ENCODE assay signal across 17 mouse cellular contexts in the genomic region with DNA sequence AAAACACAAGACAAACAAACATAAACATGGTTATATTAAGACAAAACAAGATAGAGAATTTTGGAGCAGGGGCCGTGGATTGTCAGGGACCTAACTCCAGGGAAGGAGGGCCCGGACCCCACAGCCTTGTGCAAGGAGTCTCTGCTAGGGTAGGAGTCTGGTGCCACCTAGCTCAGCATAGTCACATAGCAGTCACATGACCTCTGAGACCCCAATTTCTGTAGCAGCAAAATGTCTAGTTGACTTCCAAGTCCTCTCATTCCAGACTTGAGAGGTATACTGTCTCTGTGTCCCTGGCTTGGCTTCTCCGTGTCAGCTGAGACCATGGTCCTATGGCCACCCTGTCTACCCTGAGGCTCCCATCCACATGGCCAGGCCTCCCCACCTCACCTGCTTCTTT.
A peak's percentile ranks its signal among the peaks of the same experiment; 100 is the strongest.
DNase-seq lines count a peak whose midpoint lies in the region; ATAC-seq and TF ChIP-seq lines count a peak whose summit lies in the region.
"Had no signal": no experiment of that assay in that cellular context is flagged by ENCODE, and none has a peak within 500 bp of the region (broad histone marks: within the 10 kb centered on the region; RNA-seq: fewer than 3 reads in every experiment).

No protein-coding gene starts in this region.

- H3K4me2 ChIP-seq in heart, postnatal 0 days (ENCODE audit: low read depth, low read length) = no peak overlapping the region
- H3K4me2 ChIP-seq in myocyte (ENCODE audit: low read depth) = no peak overlapping the region
- H3K4me2 ChIP-seq: embryonic facial prominence, embryonic 12.5 days; hindbrain, embryonic 12.5 days had no signal

- TF ChIP-seq CTCF in heart, postnatal 0 days (IDR thresholded peaks at IDR 0.05; ENCODE audit: low read depth) = no peak
- TF ChIP-seq CTCF in C2C12 (IDR thresholded peaks at IDR 0.05; ENCODE audit: control insufficient read depth, insufficient read depth, insufficient read length) = no peak
- peak; percentile 43 for TF ChIP-seq CTCF in ES-Bruce4 (IDR thresholded peaks at IDR 0.05; ENCODE audit: low read depth, low read length)

- TF ChIP-seq EP300 in heart, postnatal 0 days (IDR thresholded peaks at IDR 0.05; ENCODE audit: low read depth) = no peak
- no peak for TF ChIP-seq EP300 in ES-Bruce4 (IDR thresholded peaks at IDR 0.05; ENCODE audit: insufficient read depth, low read depth, low read length)

- peak overlapping the region; percentile 83; the same call in 1 of the 2 replicates for H3K27ac ChIP-seq in heart, postnatal 0 days (ENCODE audit: low read depth)
- no peak overlapping the region for H3K27ac ChIP-seq in ES-Bruce4 (ENCODE audit: insufficient read depth, low read length)
- H3K27ac ChIP-seq: embryonic facial prominence, embryonic 12.5 days; hindbrain, embryonic 12.5 days had no signal

- TF ChIP-seq POLR2A in ES-Bruce4 (IDR thresholded peaks at IDR 0.05; ENCODE audit: insufficient read depth, low read length) (no peak), myocyte (IDR thresholded peaks at IDR 0.05; ENCODE audit: insufficient read length, low read depth) (no peak)

- H3K27me3 ChIP-seq in heart, postnatal 0 days (ENCODE audit: control insufficient read depth, insufficient read depth, low read length) = no peaks in the 10 kb centered on the region
- H3K27me3 ChIP-seq in C2C12 (ENCODE audit: control insufficient read depth, insufficient read depth, insufficient read length) (no peaks in the 10 kb centered on the region), ES-Bruce4 (ENCODE audit: control insufficient read depth, insufficient read depth, low read length, poor library complexity, severe bottlenecking) (no peaks in the 10 kb centered on the region), myocyte (ENCODE audit: control insufficient read depth, insufficient read depth, insufficient read length) (no peaks in the 10 kb centered on the region)
- H3K27me3 ChIP-seq: embryonic facial prominence, embryonic 12.5 days; kidney, embryonic 15.5 days; limb, embryonic 15.5 days had no signal

- no peak overlapping the region for H3K9ac ChIP-seq in heart, postnatal 0 days (replicated peaks; ENCODE audit: low read depth, low read length)
- H3K9ac ChIP-seq in ES-Bruce4 (ENCODE audit: low read depth, poor library complexity, severe bottlenecking) = no peak overlapping the region
- H3K9ac ChIP-seq: embryonic facial prominence, embryonic 12.5 days; hindbrain, embryonic 12.5 days; kidney, embryonic 15.5 days; limb, embryonic 15.5 days had no signal

- H3ac ChIP-seq in C2C12 (ENCODE audit: control insufficient read depth, insufficient read length, low read depth) (no peak overlapping the region), myocyte (ENCODE audit: control insufficient read depth, insufficient read length) (no peak overlapping the region)

- no peak for DNase-seq in heart, postnatal 0 days (ENCODE audit: low spot score)
- no peak for DNase-seq in heart, adult 9 months (ENCODE audit: low spot score in 2 of 2)
- no peak for DNase-seq in kidney, adult 8-10 months
- no peak for DNase-seq in cerebellum, postnatal 10 days
- DNase-seq: cerebellum, postnatal 36 days; layer of hippocampus, adult 9-11 months; lung, adult 2 months; right cerebral cortex, postnatal 4 days; thymus, postnatal 14 days had no signal

- no peak for ATAC-seq in heart, postnatal 0 days (ENCODE audit: insufficient read depth, low read depth)
- ATAC-seq: midbrain, embryonic 16.5 days had no signal

- peaks cover 9% of the 10 kb centered on the region for H3K4me1 ChIP-seq in heart, postnatal 0 days (ENCODE audit: control insufficient read depth, insufficient read depth)
- H3K4me1 ChIP-seq in ES-Bruce4 (ENCODE audit: control insufficient read depth, insufficient read depth, low read length) = no peaks in the 10 kb centered on the region

- H3K79me3 ChIP-seq in C2C12 (ENCODE audit: low read depth) = no peaks in the 10 kb centered on the region

- no peak overlapping the region for H3K4me3 ChIP-seq in heart, postnatal 0 days (ENCODE audit: low read depth, low read length)
- H3K4me3 ChIP-seq in C2C12 (ENCODE audit: insufficient read depth, poor library complexity, severe bottlenecking) (no peak overlapping the region), ES-Bruce4 (ENCODE audit: low read depth, low read length) (no peak overlapping the region), myocyte (no peak overlapping the region)
- H3K4me3 ChIP-seq: embryonic facial prominence, embryonic 12.5 days; hindbrain, embryonic 12.5 days; limb, embryonic 15.5 days had no signal

- H3K79me2 ChIP-seq in C2C12 (ENCODE audit: control insufficient read depth, insufficient read depth) (no peaks in the 10 kb centered on the region), myocyte (ENCODE audit: control insufficient read depth, insufficient read depth) (no peaks in the 10 kb centered on the region)

- H3K36me3 ChIP-seq in heart, postnatal 0 days (replicated peaks; ENCODE audit: control insufficient read depth, insufficient read depth, low read length) = no peaks in the 10 kb centered on the region
- H3K36me3 ChIP-seq in C2C12 (ENCODE audit: control insufficient read depth, insufficient read depth) = peaks cover 4% of the 10 kb centered on the region
- H3K36me3 ChIP-seq in ES-Bruce4 (ENCODE audit: control insufficient read depth, insufficient read depth, low read length, poor library complexity, severe bottlenecking) = no peaks in the 10 kb centered on the region
- no peaks in the 10 kb centered on the region for H3K36me3 ChIP-seq in myocyte (ENCODE audit: control insufficient read depth, insufficient read depth)
- H3K36me3 ChIP-seq: embryonic facial prominence, embryonic 12.5 days; hindbrain, embryonic 12.5 days; kidney, embryonic 15.5 days; limb, embryonic 15.5 days had no signal

- 90% methylated on average over 3 of the region's 3 CpGs for WGBS in heart, postnatal 0 days

- H3K9me3 ChIP-seq in heart, postnatal 0 days (replicated peaks; ENCODE audit: control insufficient read depth, low read length) = no peaks in the 10 kb centered on the region
- no peaks in the 10 kb centered on the region for H3K9me3 ChIP-seq in ES-Bruce4 (replicated peaks; ENCODE audit: control insufficient read depth, insufficient read depth, low read length, poor library complexity, severe bottlenecking)
- H3K9me3 ChIP-seq: embryonic facial prominence, embryonic 12.5 days; hindbrain, embryonic 12.5 days; kidney, embryonic 15.5 days; limb, embryonic 15.5 days had no signal

TF ChIP-seq in C2C12, 6 proteins besides CTCF, POLR2A, EP300 and RAD21:
- TF ChIP-seq USF1 (IDR thresholded peaks at IDR 0.05; ENCODE audit: low read depth) (peak; percentile 41), MYOD1 (IDR thresholded peaks at IDR 0.05; ENCODE audit: control insufficient read depth, insufficient read length, low read depth) (no peak)

TF ChIP-seq in myocyte, 11 proteins besides CTCF, POLR2A, EP300 and RAD21:
- peak; percentile 42 for TF ChIP-seq USF1 (IDR thresholded peaks at IDR 0.05; ENCODE audit: low read depth)
- TF ChIP-seq SRF (IDR thresholded peaks at IDR 0.05; ENCODE audit: control insufficient read depth, insufficient read length, low read depth) = no peak
TF ChIP-seq in myocyte: peak in this region for 1.
